Mouse (Mus musculus) spleen, postnatal 14 days (tissue): ENCODE data around the gene Cic.
A peak's percentile ranks its signal among the peaks of the same experiment; 100 is the strongest.

Experiments used
- DNase-seq, 2 experiments: peaks; one replicate each; pipeline ENCODE4 v3.0.0; 2021 to 2022; ENCODE audit warnings: low spot score in 2 of 2

Cic gene

DNA sequence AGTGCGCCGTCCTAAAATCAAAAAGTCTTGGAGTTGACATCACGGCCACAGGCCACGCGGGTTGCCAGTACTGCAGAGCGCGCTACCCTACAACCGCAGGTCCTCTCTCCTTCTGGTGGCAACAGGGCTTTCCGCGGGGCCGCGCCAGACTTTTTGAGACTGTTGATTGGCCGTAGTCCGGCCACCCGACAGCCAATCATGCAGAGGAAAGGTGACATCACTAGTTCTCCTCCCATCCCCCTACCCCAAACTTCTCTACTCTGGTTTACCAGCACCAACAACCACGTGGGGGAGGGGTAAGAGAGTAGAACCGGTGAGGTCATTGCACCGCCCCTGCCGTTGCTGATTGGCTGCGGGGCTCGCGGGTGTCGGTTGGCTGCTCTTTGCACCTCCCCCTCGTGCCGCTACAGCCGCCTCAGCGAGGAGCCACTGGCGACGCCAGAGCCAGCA lies at the start of gene Cic:
Cic (plus strand) TSS at position 404 of the 450 bp plus-strand sequence.
- DNase-seq, result peak; percentile 89 to 94

DNA sequence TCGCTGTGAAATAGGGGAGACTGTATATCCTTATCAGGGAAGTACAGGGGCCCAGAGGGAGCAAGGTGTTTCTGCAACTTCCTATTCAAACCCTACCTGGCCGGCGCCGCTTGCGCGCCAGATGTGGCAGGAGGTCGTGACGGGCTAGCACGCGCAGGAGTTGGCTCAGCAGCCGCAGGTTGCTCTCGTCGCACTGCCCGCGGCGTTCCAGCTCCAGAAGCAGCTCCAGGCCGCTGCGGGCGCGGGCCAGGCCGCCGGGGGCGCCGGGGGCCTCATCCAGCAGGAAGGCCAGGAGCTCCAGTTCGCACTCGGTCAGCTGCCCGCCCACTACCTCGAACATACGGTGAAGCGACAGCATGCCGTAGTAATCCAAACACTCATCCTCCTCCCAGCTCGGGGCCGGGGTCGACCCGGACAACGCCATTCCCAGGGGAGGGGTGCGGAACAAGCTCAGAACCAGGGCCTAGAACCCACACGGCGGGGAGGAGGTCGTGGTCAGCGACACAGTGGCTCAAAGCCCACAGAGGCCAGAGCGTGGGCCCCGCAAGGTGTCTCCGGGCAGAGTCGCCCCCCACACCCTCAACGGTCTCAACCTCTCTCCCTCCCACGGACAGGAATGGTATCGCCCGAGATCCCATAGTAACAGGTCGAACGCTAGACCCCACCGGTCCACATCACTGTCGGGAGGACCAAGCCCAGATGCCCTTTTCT lies 48.6 kb upstream of the Cic start:
- peak; percentile 32 to 53 for DNase-seq

DNA sequence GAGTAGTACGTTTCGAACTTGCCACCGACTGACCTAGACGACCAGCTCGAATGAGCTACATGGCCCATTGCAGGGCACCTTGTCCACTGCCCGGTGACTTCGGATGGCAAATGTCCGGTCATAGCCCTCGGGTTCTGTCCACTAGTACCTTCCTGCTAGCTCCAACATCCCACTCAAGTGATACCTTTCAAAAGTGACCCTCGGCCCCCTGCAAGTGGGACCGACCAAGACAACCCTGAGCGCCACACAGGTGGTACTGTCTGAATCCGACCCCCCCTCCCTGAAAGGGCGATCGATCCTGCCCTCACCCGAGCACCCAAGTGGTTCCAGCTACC lies 48.1 kb upstream of the Cic start:
- DNase-seq, result no peak

DNA sequence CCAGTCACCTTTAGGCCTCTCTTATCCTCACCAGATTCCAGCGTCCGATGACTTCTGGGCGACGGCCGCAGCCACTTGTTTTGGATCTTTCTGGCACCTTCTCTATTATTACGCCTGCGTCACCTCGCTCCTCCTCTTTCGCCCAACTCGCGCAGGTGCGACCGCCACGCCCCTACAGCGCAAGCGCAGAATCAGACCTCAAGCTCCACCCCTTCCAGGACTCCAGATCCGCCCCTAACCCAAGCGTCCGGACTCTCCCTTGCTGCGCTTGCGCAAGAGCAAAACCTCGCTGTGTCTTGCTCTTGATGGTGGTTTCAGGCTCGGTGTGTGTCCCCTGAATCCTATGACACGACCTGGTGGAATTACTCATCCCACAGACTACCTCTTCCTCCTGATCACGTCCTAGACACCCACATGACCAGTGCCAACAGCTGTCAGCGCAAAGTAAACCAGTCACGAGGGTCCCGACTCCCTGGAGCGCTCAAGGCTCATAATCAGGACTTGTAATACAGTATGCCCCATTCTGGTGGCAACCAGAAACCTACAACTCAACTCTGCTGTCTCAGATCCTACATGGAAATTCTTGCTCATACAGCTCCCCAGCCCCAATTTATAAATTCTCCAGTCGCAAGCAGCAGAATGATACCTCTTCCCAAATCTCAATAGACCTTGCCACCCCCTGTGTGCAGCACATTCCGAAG lies 47.6 kb upstream of the Cic start:
- DNase-seq, result peak; percentile 95 to 96

DNA sequence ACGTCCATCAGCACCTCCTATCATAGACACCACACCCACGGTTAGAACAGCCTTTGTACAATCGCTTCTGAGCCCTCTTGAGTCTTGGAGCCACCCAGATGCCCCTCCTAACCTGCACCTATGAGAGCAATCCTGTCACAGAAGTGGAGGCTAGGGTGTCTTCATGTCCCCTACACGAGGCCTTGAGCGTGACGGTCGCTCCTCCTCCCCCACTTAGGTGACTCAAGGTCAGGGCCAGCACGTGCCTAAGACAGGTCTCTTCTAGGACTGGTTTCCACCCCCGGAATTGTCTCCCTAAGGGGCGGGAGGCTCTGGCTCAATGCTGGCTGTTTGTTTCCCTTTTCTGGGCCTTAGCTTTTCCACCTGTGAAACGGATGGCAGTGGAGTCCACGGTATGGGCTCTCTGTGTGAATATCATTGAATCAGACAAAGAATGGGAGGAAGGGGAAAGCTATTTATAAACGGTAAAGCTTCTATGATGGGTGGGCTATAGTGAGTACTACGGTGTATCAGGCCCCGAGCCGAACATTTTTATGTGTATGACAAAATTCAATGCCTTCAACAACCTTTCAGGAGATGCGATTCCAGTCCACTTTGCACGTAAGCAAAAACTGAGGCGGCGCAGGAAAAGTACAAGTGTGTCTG lies 46.9 kb upstream of the Cic start, which contains the start of gene Dedd2:
Dedd2 (minus strand) TSS at position 159 of the 645 bp plus-strand sequence.
- DNase-seq, result no peak

DNA sequence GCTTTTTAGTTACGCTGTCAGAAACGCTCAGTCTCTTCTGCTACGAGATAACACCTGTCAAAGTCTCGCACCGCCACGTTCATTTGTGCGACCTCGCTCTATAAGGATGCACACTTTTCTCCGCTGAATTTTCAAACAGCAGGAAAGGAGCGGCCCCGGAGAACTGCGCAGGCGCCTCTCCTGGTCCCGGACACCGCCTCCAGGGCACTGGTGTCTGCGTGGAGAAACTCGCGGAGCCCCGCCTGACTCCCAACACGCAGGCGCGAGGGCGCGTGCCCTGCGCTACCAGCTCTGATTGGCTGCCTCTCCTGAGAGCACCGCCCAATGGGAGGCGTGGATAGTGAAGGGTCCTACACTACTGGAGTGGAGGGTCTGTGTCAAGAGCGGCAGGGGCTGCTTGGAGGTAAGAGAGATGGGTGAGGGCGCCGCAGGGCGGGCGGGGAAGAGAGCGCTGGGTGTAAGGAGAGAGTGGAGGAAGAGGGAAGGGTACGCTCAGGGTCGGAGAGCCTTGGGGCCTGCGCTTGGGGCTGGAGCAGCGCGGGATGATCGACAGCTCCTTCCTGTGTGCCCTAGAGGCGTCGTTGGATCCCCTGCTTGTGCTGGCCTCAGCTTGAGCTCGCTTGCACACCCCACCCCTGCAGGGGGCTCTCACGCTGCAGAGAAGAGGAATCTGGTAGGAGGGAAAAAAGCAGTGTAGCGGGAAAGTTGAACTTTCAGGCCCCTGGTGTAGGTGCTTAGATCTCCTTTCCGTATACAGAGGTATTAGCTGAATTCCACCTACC lies 46.2 kb upstream of the Cic start, which contains the start of gene Zfp526:
Zfp526 (plus strand) TSS at position 324 of the 782 bp plus-strand sequence.
- DNase-seq, result peak; percentile 92 to 94

DNA sequence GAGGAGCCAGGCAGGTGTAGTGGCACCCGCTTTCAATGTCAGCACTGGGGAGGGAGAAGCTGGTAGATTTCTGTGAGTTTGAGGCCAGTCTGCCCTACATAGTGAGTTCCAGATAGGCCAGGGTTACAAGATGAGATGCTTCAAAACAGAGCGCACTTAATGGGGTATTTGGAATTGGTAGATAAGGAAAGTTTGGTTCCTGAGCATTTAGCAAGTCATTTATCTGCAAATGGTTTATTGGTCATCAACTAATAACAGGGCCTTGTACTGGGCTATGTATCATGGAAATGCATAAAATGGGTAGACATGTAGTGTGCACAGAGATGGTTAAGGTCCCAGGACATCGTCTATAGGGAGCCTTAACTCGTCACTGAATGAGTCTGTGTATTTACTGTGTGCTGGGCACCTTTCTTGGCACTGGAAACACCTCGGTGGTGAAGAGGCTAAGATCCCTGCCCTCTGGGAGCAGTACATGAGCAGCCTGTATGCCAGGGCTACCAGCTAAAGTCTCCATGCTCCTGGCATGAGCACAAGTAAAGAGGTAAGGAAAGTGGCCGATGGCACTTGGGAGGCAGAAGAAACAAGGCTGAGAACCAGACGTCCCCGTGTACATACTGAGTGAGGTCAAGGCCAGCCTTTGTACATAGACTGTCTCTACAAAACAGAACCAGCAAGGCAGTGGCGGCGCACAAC lies 45.1 kb upstream of the Cic start:
- DNase-seq, result no peak

DNA sequence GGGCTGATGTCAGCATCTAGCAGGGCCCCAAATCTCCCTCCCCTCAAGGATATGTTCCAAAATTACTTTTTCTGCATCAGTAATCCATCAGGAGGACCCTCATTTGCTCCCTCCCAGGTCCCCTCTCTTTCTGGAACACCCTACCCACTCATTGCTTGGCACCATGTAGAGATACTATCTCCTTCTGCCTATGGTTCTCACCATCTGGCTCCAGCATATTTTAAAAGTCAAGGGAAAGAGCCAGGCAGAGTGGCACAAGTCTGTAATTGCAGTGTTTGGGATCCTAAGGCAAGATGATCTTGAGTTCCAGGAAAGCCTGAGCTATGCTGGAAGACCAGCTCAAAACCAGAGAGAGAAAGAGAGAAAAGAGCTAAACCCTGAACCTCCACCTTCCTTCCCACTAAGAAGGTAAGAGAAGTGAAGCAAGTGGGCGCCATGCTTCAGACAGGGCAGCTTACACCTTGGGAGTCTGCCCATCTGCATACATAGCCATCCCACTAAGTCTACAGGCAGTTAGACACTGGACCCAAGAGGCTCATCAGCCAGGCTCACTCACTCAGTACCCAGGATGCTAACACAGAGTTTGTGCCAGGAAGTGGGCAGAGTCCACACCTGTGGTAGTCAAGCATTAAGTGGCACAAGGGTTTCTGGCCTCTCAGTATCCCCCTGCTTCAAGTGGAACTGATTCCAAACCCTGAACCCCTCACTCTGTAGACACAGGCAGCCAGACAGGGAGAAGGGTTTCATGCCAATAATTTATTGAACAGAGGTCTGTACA lies 39.8 kb upstream of the Cic start:
- DNase-seq, result no peak

DNA sequence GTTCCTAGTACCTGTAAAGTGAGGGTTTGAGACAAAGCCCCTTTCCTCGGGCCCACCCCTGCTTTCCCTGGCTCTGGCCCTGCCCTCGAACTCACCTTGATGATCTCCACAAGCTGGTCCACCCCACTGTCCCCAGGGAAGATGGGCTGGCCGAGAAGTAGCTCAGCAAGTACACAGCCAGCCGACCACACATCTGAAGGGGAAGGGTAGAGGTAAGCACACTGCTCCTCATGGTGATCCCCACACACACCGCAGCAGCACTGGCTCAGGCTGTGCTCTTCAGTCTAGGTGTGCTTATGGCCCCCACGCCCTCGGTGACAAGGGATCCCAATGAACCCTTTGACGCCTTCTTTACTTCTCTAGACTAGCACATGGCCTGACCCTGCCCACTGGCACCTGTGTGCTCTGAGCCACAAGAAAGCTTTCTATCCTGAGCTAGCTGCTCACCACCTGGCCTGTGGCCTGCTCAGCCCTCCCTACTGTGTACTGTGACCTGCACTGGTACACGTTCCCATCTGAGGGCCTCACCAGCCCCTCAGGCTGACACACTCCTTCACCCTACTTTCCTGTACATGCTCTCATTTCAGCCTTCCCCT lies 36.7 kb upstream of the Cic start:
- no peak for DNase-seq

DNA sequence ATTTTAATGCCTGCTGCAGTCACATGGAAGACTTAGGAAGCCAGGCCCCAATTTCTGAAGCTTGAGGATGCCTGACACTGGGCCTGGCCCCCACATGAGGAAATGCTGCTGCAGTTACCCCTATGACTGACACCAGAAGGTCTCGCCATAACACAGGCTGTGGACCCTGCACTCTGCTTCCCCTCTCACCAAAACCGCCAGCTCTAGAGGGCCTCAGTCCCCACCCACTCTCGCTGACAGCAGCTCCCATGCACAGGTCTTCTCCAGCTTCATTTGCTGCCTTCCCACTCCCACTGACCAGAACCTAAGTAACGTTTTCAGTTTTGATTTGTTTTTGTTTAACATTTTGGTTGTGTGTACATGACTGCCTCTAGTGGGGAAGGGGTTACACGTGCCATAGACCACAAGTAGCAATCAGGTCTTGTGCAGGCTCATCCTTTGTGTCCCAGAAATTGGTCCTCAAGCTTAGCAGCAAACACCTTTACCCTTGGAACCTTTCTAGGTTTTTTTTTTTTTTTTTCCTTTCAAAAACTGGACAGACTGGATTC lies 35.3 kb upstream of the Cic start:
- no peak for DNase-seq

DNA sequence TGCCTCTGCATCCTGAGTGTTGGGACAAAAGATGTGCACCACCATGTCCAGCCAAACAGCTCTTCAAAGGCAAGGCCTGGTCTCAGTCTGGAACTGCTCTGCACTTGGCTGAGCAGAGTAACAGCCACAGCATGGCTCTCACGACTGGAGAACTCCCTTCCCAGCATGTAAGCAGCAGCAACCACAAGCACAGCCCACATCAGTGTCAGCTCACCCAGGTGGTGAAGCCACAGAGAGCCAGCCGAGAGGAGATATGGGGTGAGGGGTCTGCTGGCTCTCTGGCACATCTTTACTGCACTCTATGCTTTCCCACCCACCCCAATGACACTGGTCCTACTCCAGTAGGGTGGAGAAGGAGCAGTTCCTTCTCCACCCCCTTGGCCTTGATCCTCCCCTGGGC lies 34.4 kb upstream of the Cic start:
- DNase-seq, result no peak

DNA sequence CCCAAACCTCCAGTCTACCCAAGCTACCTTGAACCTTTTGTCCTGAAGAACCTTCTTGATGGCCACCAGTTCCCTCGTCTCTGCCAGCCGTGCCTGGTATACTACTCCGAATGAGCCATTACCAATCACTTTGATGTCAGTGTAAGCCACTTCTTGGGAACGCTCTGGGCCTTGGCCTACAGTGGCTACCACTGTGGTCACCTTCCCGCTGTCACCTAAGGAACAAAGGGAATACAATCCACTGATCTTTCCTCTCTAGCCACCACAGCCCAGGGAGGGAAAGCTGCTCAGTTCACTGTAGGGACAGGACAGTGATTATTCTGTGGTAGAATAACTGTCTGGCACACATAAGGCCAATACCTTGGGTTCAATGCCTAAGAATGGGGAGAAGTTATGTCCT lies 32.0 kb upstream of the Cic start:
- no peak for DNase-seq

DNA sequence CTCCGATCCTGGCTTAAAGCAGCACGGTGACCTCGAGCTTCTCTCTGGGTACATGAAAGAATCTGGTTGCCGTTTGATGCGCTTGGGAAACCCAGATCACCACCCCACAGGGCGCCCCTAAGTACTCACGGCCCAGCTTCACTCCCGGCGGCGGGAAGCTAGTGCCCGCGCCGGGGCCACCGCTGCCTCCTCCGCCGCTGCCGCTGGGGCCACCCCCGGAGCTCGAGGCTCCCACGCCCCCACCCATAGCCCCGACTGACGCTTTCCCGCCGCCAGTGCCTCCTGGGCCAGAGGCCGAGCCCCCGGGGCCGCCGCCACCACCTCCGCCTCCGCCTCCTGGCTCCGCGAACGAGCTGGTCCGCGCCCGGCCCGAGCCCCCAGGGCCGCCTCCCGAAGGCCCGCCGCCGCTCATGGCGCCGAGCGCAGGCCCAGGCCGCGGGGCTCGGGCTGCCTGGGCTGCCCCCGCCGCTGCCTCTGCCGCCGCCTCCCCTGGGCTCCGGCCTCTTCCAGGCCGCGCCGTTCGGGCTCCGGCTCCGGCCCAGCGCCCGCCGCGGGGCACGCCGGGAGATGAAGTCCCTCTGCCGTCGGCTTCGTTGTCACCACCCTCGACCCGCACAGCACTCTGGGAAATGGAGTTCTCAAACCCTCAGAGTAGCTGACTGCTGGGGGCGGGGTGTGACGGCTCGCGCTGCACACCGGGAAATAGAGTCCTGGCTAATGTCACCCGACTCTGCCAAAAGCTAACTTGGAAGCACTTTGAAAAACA lies 30.1 kb upstream of the Cic start, which contains the start of gene Gsk3a:
Gsk3a (minus strand) TSS at position 603 of the 766 bp plus-strand sequence.
- DNase-seq, result peak; percentile 93 to 98

DNA sequence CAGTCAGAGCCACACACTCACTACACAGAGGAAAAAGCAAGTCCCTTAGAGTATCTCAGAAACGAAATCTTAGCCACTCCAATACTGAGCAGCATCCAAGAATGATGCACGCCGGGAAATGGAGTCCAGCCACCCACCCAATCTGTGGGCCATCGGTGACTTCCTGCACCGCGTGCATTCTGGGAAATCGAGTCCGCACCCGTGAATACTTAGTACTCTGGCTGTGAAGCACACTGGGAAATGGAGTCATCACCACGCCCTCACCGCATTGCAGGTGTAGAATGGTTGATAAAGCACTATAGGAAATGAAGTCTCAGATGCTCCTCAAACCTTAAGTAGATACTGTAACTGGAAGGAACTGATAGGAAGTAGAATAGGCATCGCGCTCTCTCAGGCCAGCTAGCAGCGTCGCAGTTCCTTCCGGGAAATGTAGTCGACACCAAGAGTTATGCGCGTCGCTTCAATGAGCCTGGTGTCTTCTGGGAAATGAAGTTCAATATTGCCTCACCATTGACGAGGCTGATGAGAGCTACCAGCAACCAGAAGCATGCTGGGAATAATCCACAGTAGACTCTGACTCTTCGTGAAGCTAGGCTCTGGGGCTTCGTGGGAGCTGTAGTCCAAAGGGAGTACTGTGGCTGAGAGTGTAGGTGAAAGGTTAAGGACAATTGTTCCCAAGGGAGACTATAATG lies 29.3 kb upstream of the Cic start:
- DNase-seq, result peak; percentile 78 to 85

DNA sequence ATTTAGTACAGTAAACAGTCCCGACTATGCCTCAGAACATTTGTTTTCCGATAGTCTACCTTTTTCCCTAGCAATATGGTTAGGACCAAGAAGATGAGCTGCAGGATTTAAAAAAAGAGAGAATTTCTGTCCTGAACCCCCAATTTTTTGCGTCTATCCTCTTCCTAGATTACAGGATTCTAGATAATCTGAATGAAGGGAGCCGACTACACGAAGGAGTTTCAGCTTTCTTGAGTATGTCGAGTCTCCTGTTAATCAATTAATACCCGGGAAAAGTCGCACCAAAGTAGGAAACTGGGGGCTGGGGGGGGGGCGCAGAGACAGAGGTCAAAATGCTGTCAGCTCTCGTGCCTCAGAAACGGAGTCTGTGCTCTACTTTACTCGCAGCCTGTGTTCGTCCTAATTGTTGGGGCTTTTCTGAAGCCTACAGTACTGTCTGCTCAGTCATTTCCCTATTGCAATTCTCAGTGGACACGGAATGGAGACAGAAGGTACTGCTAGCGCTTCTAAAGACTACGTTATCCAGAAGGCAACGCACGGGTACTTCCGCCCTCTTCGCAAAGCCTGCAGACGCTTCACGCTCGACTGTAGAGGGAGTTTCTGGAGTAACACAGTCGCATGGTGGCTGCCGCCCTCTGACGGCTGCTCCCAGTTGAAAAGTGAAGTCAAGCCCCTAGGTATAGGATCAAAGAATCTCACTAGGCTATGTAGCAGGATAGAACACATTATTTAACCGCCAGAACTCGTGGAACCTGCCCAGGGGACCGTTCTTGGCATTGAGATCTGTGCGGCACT lies 28.5 kb upstream of the Cic start:
- DNase-seq, result peak; percentile 59 to 74

DNA sequence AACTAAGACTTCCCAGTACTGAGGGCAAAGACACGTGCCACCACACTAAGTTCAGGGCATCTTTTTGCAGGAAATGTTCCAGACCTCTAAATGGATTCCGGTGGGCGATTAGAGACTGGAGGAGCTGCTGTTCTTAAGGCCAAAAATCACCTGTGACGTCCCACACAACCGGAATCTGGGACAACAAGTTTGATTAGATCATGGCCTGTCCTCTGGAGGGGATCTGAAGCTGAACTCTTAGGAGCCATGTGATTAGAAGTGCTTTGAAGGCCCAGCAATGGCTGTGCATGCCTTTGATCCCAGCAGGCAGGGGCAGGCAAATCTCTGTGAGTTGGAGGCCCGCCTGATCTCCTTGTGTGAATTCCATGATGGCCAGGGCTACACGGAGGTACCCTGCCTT lies 26.9 kb upstream of the Cic start:
- no peak for DNase-seq

DNA sequence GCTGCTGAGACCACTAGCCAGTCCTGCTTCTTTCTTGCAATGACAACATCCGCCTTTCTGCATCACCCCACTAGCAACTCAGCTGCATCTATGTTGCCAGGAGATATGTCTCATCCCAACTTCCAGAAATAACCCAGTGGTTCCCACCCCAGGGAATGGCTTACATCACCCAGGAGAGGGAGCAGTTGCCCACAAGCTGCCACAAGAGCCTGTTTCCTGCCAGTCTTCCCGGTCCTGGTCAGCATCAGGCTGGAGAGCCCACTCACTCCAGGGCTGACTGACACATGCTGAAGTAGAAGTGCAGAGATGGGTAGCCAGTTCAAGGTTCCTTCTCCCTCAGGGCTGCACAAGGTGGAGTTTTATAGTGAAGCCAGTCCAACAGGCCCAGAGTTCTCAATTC lies 26.4 kb upstream of the Cic start:
- no peak for DNase-seq

DNA sequence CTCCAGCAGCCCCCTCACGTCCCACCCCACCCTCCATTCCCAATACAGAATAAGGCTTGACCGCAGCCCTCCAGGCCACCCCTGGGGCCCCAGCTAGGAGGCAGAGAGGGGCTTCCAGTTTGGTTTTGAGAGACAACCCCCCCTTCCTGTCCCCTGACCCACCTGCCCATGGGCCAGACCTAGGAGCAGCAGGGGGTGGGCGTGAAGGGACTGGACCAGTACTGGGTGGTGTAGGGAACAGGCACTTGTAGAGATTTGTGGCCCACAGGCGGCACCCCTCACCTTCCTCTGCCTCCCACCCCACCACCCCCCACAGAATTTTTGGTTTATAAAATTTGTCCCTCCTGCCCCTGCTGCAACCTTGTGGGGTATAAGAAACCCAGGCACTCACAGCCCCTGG lies 24.1 kb upstream of the Cic start:
- no peak for DNase-seq
